Mouse (Mus musculus): ENCODE measurements around the gene Vezf1.
"Not testable (repeated sequence)": the region's sequence is repeated elsewhere in the genome, so short reads cannot be mapped to it uniquely, and the experiment has no call there.

GRCm38 (mm10) chr11:88045159-88045558 lies 22.9 kb upstream of the Vezf1 start:
- not testable (repeated sequence) for TF ChIP-seq MXI1 (IDR thresholded peaks at IDR 0.05; ENCODE audit: low read depth, low read length)
- TF ChIP-seq TBP (conservative IDR thresholded peaks at IDR 0.05; ENCODE audit: low read depth, low read length), result 0 out of 2 replicates have a peak, but pooled peaks have one; percentile 11
